Mouse (Mus musculus) WW6 (cell line): ENCODE results near the gene Mrap2.

Experiments used
- DNase-seq: peaks from one replicate; pipeline ENCODE4 v3.0.0-alpha.2; 2013; ENCODE audit warnings: low read depth, low spot score

The Mrap2 gene

DNA sequence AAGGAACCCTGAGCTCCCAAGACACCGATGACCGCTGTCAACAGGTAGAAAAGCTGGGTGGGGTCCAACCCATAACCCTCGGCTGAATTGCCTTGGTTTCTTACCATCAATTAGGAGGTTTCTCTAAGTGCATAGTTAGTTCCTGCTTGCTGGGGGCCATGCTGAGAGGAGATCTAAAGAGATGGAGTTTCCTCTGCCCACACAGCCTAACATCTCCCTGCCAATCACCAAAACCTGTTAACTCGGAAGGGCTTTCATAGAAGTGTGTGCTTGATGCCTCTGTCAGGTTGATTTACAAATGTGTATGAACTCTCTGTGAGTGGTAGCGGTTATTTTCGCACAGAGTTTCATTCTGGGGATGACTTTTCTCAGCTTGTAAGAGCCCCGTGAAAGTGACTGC is 34.4 kb downstream of the Mrap2 start:
- DNase-seq = no peak

DNA sequence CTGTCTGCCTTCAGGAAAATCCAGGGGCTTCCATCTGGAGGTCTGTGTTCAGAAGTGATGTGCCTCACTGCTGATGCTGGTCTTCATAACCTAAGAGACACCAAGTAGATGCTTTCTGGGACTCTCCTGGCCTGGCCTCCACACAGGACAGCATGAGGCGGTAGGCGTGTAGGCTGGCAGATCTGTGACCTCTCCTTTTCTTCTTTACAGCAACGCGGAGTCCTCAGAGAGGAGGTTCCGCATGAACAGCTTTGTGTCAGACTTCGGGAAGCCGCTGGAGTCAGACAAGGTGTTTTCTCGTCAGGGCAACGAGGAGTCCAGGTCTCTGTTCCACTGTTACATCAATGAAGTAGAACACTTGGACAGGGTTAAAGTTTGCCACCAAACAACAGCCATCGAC is 38.1 kb downstream of the Mrap2 start:
- DNase-seq = no peak

DNA sequence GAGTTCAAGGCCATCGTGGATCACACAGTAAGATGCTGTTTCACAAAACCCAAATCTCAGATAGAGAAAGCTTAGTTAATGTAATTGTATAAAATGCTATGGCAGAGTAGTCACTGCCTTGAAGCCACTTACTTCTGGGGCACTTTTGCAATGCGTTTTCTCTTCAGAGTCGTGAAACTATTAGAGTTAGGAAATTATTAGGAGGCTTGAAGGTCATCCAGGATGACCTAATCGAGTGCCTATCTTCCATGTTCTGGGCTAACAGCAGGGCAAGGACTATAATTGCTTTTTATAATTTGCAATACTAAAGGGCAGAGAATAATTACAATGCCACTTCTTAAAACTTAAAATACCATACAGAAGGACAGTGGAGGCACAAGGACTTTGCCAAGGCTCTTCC is 43.2 kb downstream of the Mrap2 start:
- no peak for DNase-seq

DNA sequence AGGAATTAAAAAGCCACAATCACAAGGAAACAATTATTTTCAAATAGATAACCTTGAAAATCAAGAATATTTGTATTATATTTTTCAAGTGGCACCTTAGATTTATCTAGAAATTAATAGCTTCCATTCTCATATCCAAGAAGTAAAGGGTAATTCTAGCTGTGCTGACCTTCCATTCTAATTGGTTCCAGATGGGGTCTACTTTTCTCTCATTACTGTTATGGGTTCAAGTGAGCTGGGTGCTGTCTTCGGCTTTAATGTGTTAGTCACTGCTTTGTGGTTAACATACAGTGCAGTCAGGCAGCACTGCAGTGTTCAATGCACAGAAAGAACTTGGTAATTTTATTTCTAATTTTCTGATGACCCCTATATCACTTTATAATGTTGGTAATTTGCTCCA is 49.6 kb downstream of the Mrap2 start:
- no peak for DNase-seq

DNA sequence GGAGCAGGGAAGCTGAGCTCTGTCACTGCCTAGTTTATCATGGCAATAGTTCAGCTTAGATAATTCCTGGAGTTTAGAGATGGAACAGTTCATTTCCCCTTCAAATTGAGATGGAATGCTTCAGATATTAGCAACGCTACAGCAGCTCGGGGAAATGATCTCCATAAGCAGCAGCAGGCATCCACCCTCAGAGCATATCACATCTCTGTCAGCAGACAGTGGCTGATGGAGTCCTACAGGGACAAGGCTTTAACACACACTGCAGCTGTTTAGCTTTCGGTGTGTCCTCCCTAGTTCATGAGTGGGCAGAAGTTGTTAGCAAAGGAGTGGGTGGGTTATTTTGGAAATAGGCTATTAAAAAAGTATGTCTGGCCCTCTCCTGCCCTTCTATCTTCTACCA is 53.2 kb downstream of the Mrap2 start:
- DNase-seq = no peak

DNA sequence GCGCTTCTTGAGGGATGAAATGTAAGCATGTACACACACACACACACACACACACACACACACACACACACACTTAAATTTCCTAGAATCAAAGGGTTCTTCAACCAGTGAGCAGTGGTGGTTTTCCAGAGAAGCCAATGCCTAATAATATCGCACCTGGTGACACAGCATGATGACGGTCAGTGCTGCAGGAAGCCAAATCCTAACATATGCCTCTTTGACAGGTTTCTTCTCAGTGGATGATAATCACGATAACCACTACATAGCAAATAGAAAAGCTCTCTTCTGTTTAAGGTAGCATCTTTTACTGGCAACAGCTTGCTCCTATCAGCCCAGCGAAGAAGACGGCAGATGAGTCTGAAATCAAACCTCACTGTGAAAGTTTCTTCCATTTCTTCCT is 53.9 kb downstream of the Mrap2 start:
- no peak for DNase-seq

DNA sequence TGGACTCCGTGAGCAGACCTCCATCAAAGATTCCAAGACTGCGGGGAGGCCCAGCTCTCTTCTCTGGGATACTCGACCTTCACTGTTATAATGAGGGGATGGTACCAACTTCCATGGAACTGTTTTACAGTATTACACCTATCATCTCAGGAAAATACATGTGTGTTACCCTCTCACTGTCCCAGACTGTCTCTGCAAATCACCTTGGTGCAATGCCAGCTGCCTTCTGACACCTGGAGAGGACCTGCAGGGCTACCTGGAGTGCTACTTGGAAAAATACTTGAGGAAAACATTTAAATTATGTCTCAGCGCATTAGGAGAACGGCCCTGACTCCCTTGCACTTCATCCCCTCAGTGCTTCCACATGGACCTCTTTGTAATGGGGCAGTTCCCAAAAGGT is 56.3 kb downstream of the Mrap2 start:
- DNase-seq = no peak

DNA sequence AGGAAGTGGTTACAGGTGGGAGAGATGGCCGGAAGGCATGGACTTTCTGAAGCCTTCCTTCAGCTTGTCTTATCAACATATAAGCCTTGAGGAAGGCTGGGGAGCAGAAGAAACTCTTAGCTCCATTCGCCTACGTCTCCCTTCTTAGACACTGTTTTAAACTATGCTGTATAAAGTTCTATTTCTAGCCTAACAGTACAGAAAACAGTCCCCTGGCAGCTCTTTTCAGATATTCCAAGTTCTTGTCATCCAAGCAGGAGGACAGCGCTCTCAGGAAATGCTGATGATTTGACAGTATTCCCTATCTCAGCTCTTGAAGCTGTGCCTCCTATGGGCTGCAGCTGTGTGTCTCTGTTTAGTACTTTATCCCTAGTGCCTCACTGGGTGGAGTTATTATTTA is 56.8 kb downstream of the Mrap2 start:
- no peak for DNase-seq

DNA sequence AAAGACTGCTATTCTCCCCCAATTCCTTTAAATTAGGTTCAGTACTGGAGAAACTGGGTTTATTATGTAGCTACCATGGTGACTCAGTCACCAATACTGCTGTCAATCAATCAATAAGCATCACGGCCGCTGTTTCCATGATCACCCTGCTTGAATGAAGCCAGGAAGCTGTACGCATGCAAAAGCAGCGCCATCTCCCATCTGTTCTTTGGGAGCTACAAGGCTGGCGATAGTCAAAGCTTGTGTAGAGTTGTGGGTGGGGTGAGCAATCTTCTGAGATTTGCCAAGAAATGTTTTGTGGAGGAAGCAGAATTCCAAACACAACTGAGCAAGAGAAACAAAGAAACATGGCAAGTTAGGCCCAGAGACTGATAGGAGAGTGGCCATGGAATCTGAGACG is 58.3 kb downstream of the Mrap2 start:
- DNase-seq = no peak

DNA sequence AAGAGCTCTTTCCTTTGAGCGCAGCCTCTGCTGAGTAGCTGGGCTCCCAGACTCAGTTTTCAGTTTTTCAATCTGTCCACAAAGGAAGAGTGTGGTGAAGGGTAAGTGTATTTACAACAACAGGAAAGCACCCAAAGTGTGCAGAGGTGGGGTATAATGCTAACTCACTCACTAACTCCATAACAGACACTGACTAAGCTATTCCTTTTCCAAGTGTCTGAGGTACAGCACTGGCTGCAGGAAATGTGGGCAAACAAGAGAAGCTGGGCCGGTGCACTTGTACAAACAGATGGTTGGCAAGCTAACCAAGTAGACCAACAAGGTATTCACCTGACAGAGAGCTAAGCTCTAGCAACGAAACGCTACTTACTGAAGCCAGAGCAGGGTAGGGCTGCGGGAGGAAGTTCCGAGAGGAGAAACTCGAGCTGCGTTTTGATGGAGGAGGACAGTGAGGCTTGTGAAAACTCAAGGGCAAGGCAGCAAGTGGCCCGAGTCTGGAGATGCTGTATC is 66.8 kb downstream of the Mrap2 start:
- no peak for DNase-seq

DNA sequence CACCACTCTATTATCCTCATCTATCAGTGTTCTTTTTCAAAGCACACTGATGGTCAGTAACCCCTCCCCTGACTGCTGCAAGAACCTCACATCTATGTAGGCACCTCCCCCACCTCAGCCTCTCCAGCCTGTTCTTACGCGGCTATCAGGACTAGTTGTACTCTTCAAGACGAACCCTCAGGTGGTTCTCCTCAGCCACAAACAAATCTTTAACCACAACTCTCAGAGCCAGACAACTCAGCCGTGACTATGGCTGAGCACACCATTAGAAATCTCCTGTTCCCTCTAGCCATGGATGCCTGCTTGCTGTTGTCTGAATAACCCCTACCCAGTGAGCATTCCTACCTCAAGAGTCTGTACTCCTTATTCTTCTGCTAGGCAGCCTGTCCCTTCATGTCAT is 69.1 kb downstream of the Mrap2 start:
- DNase-seq = no peak
